Mouse (Mus musculus): ENCODE results near the gene Zfyve1.

- TF ChIP-seq CTCF (IDR thresholded peaks at IDR 0.05; ENCODE audit: low read depth) (no peak), EP300 (IDR thresholded peaks at IDR 0.05; ENCODE audit: low read depth) (no peak)
Measured at GRCm38 (mm10) chr12:83531992-83532391, 65.0 kb downstream of the Zfyve1 start.
